Mouse (Mus musculus) right cerebral cortex, postnatal 4 days (tissue): ENCODE results near the gene Nap1l4.

Experiments
- DNase-seq: peaks from one replicate; pipeline ENCODE4 v3.0.0-alpha.2; 2022

The Nap1l4 gene

GRCm38 (mm10) chr7:143475876-143476275, 73.0 kb downstream of the Nap1l4 start:
- no peak for DNase-seq

- DNase-seq = no peak
Measured at GRCm38 (mm10) chr7:143474811-143475210, 74.1 kb downstream of the Nap1l4 start.

- DNase-seq = no peak
Measured at GRCm38 (mm10) chr7:143473347-143474101, 75.4 kb downstream of the Nap1l4 start, which contains the start of gene Slc22a18. Gene Slc22a18 (plus strand): TSS chr7:143473736.

GRCm38 (mm10) chr7:143469946-143470345, 79.0 kb downstream of the Nap1l4 start:
- peak; percentile 89 for DNase-seq

DNA sequence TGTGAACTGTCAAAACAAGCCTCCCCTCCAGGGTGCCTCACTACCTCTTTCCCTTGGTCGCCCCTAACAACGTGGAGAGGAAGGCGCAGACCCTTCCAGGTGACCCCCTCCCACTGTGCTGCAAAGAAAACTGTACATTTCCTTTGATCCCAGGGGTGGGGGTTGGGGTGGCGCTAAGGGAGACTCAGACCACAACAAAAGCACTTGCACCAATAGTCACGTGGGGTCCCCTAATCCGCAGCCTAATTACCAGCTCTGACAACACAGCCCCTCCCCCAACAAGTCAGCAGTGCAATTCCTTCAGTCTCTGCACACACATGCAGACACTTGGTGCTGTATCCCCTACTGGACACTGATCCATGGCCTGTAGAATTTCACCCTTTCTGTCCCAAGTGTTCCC, 81.2 kb downstream of the Nap1l4 start:
- DNase-seq = no peak

- DNase-seq = peak; percentile 91
Measured at GRCm38 (mm10) chr7:143466099-143466677, 82.7 kb downstream of the Nap1l4 start.

DNA sequence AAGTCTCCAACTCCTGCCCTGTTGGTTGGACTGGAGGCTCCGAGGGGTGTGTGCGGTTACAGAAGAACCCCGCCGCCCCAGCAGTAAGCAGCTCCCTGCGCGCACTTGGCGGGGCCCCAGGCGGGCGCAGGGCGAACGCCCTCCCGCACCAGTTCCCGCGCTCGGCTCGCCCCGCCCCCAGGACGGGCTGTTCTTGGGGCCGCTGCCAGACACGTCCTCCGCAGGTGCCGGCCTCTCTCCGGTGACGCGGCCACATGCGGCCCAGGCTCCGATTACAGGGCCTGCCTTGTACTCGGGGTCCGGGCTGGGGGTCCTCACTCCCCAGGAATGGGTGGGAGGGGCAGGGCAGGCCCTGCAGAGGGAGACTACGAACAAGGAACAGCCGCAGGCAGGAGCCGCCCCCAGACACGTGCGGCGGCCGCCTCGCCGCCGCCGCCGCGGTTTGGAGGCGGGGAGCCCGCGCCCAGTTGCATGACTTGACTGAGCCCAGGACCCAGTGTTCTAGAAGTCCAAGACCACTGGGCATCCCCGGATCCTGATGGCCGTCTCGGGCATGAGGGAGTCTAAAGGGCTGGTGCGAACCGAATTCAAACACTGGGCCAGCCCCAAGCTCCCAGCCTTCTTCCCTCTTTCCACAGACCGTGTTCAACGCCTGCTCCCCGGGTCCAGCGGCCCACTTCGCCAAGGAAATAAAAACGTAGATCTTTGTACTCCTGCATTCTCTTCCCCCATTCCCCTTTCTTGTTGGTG, 83.9 kb downstream of the Nap1l4 start:
- peak; percentile 52 for DNase-seq

DNA sequence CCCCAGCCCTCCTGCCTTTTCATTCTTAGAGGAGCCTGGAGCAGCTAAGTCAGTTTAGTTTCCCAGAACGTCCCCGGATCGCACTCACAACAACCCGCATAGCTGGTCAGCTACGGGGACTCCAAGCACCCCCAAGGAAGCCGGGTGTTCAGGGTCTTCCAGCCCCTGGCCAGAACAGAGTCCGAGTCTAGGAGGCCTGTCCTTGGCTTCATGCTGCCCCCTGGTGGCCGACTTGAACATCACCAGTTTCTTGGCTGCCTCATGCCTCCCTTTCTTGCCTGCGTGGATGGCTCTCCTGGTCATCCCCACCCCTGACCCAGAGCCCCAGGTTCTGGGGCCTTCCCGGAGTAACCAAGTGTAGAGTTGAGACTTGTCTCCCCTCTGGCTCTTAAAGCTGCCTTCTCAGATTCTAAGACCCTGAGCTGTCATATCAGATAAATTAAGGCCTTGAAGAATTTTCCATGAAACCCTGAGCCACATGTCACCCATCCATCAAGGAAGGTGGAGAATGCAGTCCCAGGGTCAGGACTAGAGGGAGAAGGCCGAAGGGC, 85.0 kb downstream of the Nap1l4 start:
- DNase-seq = peak; percentile 92
